Mouse (Mus musculus) spleen, adult 2 months (tissue): ENCODE measurements at regions not wholly inside any gene's neighbourhood (a gene's known extent, or its start where the extent isn't known, plus 50 kb on each side); places are given as distances from the start of the nearest gene placed in this dataset.

ENCODE experiments used
- CTCF ChIP-seq: fragments of 200-500 bp; IDR thresholded peaks from 2 replicates; pipeline ENCODE4 v1.5.1; 2011; ENCODE audit warnings: mild to moderate bottlenecking, inconsistent platforms; ENCODE audit not compliant: insufficient read depth, insufficient read length, insufficient replicate concordance; ENCODE audit errors: extremely low read depth
- POLR2A ChIP-seq: fragments of 200-500 bp; IDR thresholded peaks from 2 replicates; pipeline ENCODE4 v1.6.1; 2011; ENCODE audit warnings: low read depth, low read length, inconsistent platforms

GRCm38 (mm10) chr12:25469181-25469580 is 372.2 kb upstream of the Id2 start:
- TF ChIP-seq CTCF (no peak), POLR2A (no peak)
